Mouse (Mus musculus) erythroblast, embryonic 14.5 days (primary cell): ENCODE data around the gene Tmem200b.

ENCODE experiments used
- GATA1 ChIP-seq: IDR thresholded peaks from 2 replicates; pipeline ENCODE4 v1.6.1; 2012; ENCODE audit warnings: low read length, inconsistent platforms, mixed read lengths
- TAL1 ChIP-seq: IDR thresholded peaks from 3 replicates; pipeline ENCODE4 v1.6.1; 2012; ENCODE audit warnings: low read length, inconsistent platforms, mixed read lengths

DNA sequence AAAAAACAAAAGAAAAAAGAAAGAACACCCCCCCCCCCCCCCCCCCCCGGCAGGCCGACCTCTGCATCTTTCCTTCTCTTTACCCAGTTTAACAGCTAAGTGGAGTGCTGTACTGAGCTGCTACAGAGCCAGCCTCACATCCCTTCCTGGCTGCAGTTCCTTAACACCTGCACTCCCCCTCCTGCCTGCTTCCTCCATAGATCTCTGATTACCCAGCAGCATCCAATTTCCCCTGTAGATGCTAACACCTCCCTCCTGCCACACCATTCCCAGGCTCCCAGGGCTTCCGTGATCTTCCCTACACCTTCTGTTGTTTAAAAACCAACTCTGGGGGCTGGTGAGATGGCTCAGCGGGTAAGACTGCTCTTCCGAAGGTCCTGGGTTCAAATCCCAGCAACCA, 10.1 kb upstream of the Tmem200b start:
- TF ChIP-seq TAL1 (no peak), GATA1 (no peak)
